Mouse (Mus musculus): ENCODE data around the gene Fibin.
A peak's percentile ranks its signal among the peaks of the same experiment; 100 is the strongest.

Gene Fibin

GRCm38 (mm10) chr2:110362432-110363283, at the start of gene Fibin:
Fibin (minus strand) TSS chr2:110363183.
- DNase-seq, result peak; percentile 3

DNA sequence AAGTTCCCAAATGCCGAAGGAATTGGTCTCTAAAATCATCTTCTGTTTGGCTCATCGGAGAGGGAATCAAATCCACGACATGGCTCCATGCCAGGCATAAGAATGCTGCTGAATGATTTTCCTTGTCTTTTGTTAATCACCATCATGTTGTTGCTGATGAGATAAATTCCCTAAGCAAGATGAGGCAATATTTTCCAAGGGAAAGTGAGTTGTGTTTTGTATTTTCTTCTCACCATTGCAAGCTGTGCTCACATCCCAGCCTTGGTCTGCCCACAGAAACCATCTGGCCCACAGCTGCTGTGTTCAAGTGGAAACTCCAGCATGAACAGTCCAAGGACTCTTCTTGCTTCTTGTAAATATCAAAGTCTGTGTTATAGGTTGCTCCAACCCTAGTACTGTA, 48.4 kb upstream of the Fibin start:
- DNase-seq, result no peak

- DNase-seq, result no peak
Measured at GRCm38 (mm10) chr2:110408757-110409156, 45.8 kb upstream of the Fibin start.

GRCm38 (mm10) chr2:110392714-110393336, 29.8 kb upstream of the Fibin start:
- DNase-seq, result no peak

DNA sequence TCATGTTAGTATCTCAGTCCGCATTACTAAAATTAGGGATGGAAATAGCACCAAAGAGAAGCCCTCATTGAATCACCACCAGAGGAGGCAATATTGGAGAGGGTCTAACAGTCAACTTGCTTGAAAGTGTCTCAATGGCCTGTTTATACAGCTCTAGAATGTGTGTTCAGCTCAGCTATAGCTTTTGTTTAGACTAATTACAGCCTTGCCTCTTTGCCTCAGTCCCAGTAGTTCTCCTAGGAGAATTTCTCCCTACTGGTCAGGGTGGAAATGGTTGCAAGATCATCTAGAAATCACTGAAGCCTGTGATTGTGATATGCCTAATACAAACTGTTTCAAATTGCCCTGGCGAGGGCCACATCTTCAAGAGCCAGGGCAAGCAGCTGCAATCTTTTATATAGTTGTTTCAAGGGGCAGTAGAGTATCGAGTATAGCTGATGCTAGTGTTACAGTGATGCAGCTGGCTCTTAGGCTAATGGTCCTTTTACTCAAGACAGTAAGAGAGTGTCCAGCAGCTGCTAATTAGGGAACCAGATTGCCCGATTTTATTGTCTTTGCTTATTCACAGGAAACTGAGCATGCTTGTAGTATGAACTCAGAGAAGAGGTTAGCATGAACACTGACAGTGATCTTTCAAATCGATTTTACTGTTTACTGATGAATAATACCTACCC, 27.9 kb upstream of the Fibin start:
- DNase-seq, result no peak

GRCm38 (mm10) chr2:110379811-110380210, 16.8 kb upstream of the Fibin start:
- no peak for DNase-seq

DNA sequence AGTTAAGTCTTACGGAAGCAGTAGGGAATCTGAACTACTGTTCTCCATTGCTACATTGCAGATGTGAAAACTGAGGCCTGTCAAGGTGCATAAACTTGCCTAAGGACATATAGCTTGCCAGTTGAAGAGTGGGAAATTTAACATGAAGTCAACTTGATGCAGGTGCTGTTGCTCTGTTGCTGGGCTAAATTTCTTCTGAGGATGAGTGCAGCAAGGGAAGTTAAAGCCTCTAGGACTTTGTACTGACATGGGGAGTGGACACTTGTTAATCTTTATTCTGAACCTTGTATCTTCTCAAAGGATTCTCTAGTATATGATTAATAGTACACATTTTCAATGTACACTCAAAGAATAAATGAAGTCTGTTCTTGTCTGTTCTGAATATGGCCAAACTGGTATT, 13.7 kb upstream of the Fibin start:
- DNase-seq, result no peak

DNA sequence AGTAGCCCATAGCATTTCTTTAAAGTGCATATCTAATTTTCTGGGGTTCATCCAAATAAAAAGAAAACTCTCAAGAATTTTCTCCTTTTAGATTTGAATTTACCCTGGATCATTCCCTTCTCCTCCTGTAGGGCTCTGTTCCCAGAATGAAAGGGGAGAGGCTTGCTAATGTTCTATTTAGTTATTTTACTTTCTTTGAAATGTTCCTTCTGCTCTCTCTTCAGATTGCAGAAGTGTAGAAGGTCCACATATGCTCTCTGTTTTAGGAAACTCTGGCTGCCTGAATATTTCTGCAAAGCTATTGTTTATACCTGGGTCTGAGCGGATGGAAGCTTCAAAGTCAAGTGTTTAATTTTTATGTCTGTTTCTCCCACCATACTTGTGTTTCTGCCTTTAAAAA, 12.5 kb upstream of the Fibin start:
- no peak for DNase-seq

DNA sequence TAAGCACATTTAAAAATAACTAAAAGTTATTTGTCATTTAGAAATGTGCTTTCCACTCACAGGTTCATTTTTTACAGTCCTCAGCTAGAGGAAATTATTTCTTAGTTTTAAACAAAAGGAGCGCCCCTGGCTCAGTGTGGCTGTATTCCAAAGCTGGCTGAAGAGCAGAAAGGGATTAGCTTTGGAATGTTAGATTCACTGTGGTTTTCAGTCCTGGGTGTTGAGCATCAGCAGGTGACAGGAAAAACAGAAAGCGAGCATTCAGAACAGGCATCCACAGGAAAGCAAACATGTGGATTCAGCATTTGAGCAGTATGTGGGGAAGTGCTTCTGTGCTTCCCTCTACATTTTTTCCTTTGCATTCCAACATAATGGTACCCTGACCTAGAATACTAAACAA, 10.2 kb upstream of the Fibin start:
- no peak for DNase-seq

- no peak for DNase-seq
Measured at GRCm38 (mm10) chr2:110367382-110367887, 4.5 kb upstream of the Fibin start.

- no peak for DNase-seq
Measured at GRCm38 (mm10) chr2:110365401-110365800, 2.4 kb upstream of the Fibin start.

DNA sequence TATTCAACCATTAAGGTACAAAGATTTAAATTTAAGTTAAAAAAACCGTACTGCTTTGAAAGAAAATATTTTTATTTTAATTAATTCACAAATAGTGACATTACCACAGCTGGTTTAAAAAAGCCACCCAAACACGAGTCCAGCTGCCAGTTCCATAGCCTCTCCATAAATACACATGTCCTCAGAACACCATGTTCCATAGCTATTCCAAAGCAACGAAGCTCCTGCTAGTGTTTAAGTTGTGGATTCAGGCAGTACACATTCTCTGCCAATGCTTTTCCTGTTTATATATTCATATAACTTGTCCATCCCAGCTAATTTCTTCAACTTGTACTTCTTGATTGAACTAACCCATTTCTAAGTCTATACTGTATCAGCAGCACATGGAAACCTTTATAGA, 872 bp upstream of the Fibin start:
- DNase-seq, result no peak

- no peak for DNase-seq
Measured at GRCm38 (mm10) chr2:110353302-110353970, 9.5 kb downstream of the Fibin start.

DNA sequence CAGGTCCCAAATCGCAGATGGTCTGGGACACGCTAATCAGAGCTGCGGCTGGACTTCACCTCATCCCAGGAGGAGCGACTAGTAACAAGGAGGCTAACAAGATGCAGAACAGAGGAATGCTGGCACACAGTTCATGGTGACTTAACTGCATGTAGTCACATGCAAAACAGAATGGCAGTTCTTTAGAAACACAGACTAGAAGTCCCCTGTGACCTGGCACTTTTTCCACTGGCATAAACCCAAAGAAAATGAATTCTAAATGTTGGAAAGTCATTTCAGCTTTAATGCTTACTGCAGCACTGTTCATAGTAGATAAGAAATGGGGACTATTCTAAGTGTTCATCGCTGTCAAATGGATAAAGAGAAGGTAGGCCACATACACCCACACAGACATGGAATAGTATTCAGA, 11.1 kb downstream of the Fibin start:
- DNase-seq, result no peak

- DNase-seq, result no peak
Measured at GRCm38 (mm10) chr2:110351406-110351805, 11.6 kb downstream of the Fibin start.

DNA sequence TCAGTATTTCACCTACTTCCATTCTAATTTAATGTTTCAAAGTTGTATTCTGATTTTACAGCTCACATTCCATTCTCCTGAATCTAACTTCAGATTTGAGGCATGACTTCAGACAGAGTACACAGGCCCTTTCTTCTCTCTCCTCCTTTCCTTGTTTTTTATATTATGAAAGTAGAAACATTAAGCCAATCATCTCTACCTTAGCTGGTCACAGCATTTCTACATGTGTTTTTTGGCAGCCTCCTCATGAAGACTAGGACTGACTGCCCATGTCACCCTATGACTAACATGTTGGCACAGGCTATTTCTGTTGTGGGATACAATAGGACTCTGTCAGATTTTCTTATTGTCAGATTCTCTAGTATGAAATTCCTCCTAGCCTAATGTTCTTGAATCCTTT, 34.0 kb downstream of the Fibin start:
- DNase-seq, result no peak

- DNase-seq, result no peak
Measured at GRCm38 (mm10) chr2:110319949-110320348, 43.0 kb downstream of the Fibin start.

DNA sequence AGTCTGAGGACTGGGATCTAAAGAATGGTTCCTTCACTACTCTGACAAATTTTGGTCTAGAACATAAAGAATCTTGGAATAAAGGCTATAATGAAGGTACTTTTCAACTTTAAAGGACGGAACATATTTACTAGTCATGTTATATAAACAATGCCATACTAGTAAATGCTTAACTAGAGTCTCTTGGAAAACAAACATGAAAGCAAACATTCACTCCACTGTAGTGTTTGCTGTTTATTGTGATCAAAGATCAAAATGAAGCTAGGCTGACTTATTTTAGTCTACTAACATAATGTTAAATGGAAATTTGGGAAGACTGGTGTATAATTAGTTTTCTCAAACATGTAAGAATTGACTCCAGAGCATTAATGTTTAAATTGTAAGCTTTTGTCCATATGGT, 43.7 kb downstream of the Fibin start:
- DNase-seq, result no peak

GRCm38 (mm10) chr2:110318719-110319118, 44.3 kb downstream of the Fibin start:
- no peak for DNase-seq

GRCm38 (mm10) chr2:110316116-110316883, 46.7 kb downstream of the Fibin start:
- DNase-seq, result no peak

DNA sequence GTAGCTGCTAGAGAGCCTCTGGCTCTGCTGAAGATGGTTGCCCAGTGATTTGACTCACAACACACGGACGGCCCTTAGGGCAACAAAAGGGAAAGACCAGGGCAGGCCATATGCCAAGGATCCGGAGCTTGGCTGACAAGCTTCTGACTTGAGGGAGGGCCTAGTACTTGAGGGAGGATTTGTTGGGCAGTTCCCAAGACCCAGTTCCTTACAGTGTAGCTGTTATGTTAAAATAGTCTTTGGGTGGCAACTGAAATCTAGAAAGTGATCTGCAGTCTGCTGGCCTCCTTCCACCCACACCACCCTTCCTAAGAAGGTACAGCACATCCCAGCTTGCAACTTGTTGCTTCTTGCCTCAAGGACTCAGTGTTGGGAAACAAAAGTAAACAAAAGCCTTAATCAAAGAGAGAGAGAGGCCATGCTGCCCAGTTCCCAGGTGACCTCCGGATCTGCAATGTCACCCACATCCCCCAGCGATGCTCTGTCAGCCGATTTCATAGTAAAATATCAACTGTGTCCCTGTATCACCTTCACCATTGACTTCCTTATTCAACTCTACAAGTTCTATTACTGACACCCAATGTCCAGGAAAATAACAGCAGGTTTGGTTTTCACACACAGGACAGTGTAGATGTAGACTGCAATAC, 48.4 kb downstream of the Fibin start, which contains the start of gene Bbox1:
TSS of gene Bbox1 (minus strand) at position 52 of the 647 bp plus-strand sequence.
- no peak for DNase-seq

DNA sequence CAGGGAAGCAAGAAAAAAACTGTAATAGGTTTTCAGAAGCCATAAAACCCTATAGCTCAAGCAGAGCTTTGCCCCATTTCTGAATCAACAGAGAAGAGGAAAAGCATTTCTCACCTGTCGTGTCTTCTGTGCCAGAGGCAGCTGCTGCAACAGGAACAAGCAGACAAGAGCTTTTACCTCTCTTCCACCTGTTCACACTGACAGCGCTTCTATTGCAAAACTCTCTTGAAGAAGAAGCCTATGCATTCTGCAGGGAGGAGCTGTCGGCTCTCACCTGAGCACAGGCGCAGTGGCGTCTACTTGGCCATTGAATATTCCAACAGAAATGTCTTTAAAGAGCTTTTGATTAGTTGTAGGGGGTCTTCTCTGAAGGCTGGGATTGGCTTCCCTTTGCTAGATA, 48.9 kb downstream of the Fibin start:
- DNase-seq, result no peak
